Mouse (Mus musculus): ENCODE measurements at regions not wholly inside any gene's neighbourhood (a gene's known extent, or its start where the extent isn't known, plus 50 kb on each side); places are given as distances from the start of the nearest gene placed in this dataset.

- no peaks in the 10 kb centered on the region for H3K9me3 ChIP-seq (ENCODE audit: control insufficient read depth, low read length)
- no peaks in the 10 kb centered on the region for H3K36me3 ChIP-seq (ENCODE audit: control insufficient read depth, insufficient read depth, low read length)
- no peak for DNase-seq (ENCODE audit: low spot score)
- no peak overlapping the region for H3K9ac ChIP-seq (ENCODE audit: low read depth, low read length)
- no peak overlapping the region for H3K4me3 ChIP-seq (ENCODE audit: low read depth, low read length)
- no peak for ATAC-seq (replicated peaks; ENCODE audit: low FRiP score)
- peaks cover 15% of the 10 kb centered on the region for H3K27me3 ChIP-seq (replicated peaks; ENCODE audit: control insufficient read depth, insufficient read depth, low read length)
- peak overlapping the region; percentile 36 for H3K4me2 ChIP-seq
- peaks cover 14% of the 10 kb centered on the region for H3K4me1 ChIP-seq (replicated peaks; ENCODE audit: control insufficient read depth, insufficient read depth, low read length)
- H3K27ac ChIP-seq (ENCODE audit: low read depth, low read length), result peak overlapping the region; percentile 36; the same call in 1 of the 2 replicates
- WGBS, result 26% methylated on average over 17 of the region's 17 CpGs
Observed at GRCm38 (mm10) chr5:136619315-136620231, 52.3 kb upstream of the Cux1 start.

- Histone ChIP-seq H3K9ac (ENCODE audit: low read depth, low read length) (no peak overlapping the region), H3K4me1 (replicated peaks; ENCODE audit: control insufficient read depth, insufficient read depth, low read length) (peaks cover 14% of the 10 kb centered on the region), H3K36me3 (ENCODE audit: control insufficient read depth, insufficient read depth, low read length) (no peaks in the 10 kb centered on the region), H3K27me3 (replicated peaks; ENCODE audit: control insufficient read depth, insufficient read depth, low read length) (peaks cover 15% of the 10 kb centered on the region), H3K4me3 (ENCODE audit: low read depth, low read length) (no peak overlapping the region), H3K4me2 (peak overlapping the region; percentile 36), H3K27ac (ENCODE audit: low read depth, low read length) (0 out of 2 replicates have a peak overlapping the region, but pooled peaks have one; percentile 33), H3K9me3 (ENCODE audit: control insufficient read depth, low read length) (no peaks in the 10 kb centered on the region)
- ATAC-seq (replicated peaks; ENCODE audit: low FRiP score) (no peak), DNase-seq (ENCODE audit: low spot score) (no peak)
- WGBS, result 17% methylated on average over 12 of the region's 12 CpGs
Observed at GRCm38 (mm10) chr5:136620234-136620633, 52.9 kb upstream of the Cux1 start.

DNA sequence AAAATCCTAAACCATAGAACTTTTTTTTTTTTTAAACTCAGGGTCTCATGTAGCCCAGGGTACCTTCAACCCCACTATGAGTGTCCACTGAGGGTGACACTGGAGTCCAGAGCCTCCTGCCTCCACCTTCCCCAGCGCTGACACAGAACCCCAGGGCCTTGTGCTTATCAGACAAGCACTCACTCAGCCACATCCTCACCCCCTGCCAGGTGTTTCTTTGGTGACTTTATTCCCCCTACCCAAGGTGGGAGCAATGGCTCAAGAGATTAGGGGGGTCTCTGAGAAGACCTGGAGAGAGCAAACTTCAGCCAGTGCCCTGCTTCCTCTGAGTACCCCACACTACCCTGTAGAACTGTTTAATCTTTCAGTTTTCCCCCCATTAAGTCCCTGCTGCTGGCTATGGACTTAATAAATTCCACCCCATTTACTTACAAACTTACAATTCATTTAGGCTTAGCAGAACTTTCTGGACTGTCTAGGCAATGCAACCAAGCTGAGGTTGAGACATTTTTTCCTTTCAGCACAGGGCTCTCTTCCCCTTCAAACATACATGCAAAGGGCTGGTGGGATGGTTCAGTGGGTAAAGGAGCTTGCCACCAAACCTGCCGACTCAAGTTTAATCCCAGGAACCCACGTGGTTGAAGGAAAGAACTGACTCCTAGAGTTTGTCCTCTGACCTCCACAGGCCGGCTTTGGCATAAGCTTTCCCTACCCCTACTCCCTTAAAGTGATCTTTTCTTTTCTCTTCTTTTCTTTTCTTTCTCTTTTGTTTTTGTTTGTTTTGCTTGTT lies 54.2 kb upstream of the Cux1 start:
- Histone ChIP-seq H3K9ac (ENCODE audit: low read depth, low read length) (no peak overlapping the region), H3K4me1 (replicated peaks; ENCODE audit: control insufficient read depth, insufficient read depth, low read length) (peaks cover 14% of the 10 kb centered on the region), H3K27me3 (replicated peaks; ENCODE audit: control insufficient read depth, insufficient read depth, low read length) (peaks cover 15% of the 10 kb centered on the region), H3K36me3 (ENCODE audit: control insufficient read depth, insufficient read depth, low read length) (no peaks in the 10 kb centered on the region), H3K4me2 (no peak overlapping the region), H3K9me3 (ENCODE audit: control insufficient read depth, low read length) (no peaks in the 10 kb centered on the region), H3K4me3 (ENCODE audit: low read depth, low read length) (no peak overlapping the region), H3K27ac (ENCODE audit: low read depth, low read length) (no peak overlapping the region)
- ATAC-seq (replicated peaks; ENCODE audit: low FRiP score) (no peak), DNase-seq (ENCODE audit: low spot score) (no peak)
- 20% methylated on average over 4 of the region's 4 CpGs for WGBS

DNA sequence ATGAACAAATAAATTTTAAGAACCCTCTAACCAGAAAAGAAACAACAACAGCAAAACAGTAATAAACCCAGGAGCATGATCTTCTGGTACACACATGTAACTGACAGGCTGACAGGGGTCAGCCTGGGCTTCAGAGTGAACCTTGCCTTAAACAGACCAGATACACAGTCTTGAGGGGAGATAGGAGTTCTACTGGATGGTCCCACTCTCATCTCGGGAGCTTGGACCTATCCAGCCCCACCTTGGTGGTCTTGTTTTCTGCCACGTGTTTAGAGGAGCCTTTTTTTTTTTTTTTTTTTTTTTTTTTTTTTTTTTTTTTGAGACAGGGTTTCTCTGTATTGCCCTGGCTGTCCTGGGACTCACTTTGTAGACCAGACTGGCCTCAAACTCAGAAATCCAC lies 54.9 kb upstream of the Cux1 start:
- no peak for ATAC-seq (replicated peaks; ENCODE audit: low FRiP score)
- H3K27me3 ChIP-seq (replicated peaks; ENCODE audit: control insufficient read depth, insufficient read depth, low read length), result peaks cover 15% of the 10 kb centered on the region

DNA sequence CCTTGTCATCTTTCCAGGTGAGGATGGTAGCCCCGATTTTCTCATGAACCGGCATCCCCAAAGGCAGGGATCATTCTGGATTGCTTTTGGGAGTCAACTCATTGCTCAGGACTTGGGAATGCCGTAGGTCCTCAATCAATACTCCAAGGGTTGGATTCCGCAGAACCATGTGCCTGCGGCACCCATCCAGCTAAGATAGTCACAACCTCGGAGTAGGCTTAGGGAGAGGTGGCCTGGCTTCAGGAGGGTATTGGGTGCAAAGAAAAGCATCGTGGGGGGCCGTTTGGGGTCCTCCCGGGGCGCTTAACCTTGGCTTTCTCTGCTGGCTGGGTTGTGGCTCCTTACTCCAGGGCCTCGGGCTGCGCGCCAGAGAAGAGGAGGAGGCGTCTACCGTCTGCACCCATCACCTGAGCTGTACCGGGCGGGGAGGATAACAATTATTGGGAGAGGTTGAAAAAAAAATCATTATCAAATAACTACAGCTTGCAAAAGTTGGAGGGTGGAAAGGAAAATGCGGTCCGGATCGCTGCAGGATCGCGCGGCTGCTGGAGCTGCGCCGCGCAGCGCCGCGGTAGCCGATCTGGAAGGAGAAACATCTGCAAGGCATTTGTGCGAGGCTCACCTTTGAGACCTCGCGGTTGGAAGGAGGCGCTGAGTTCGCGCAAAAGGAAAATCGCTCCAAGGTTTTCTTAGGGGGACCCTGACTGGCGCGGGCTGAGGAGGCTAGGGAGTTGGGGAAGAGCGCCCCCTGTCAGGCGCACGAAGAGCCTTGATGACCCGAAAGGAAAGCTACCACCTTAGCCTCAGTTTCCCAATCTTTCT lies 55.6 kb upstream of the Cux1 start:
- peak; percentile 88 for ATAC-seq (replicated peaks; ENCODE audit: low FRiP score)
- WGBS, result 4% methylated on average over 43 of the region's 43 CpGs
- peak; percentile 79 for DNase-seq (ENCODE audit: low spot score)
- Histone ChIP-seq H3K27me3 (replicated peaks; ENCODE audit: control insufficient read depth, insufficient read depth, low read length) (peaks cover 15% of the 10 kb centered on the region), H3K9ac (ENCODE audit: low read depth, low read length) (peak overlapping the region; percentile 63), H3K4me2 (peak overlapping the region; percentile 84), H3K4me3 (ENCODE audit: low read depth, low read length) (peak overlapping the region; percentile 50), H3K36me3 (ENCODE audit: control insufficient read depth, insufficient read depth, low read length) (no peaks in the 10 kb centered on the region), H3K27ac (ENCODE audit: low read depth, low read length) (no peak overlapping the region; the same call in 1 of the 2 replicates), H3K4me1 (replicated peaks; ENCODE audit: control insufficient read depth, insufficient read depth, low read length) (peaks cover 14% of the 10 kb centered on the region), H3K9me3 (ENCODE audit: control insufficient read depth, low read length) (no peaks in the 10 kb centered on the region)

More for the DNA sequence above, 54.9 kb upstream of the Cux1 start:
- no peaks in the 10 kb centered on the region for H3K36me3 ChIP-seq (ENCODE audit: control insufficient read depth, insufficient read depth, low read length)
- no peaks in the 10 kb centered on the region for H3K9me3 ChIP-seq (ENCODE audit: control insufficient read depth, low read length)
- no peak for DNase-seq (ENCODE audit: low spot score)
- H3K27ac ChIP-seq (ENCODE audit: low read depth, low read length), result no peak overlapping the region
- no peak overlapping the region for H3K4me2 ChIP-seq
- WGBS, result 11% methylated on average over 2 of the region's 2 CpGs
- no peak overlapping the region for H3K9ac ChIP-seq (ENCODE audit: low read depth, low read length)
- H3K4me1 ChIP-seq (replicated peaks; ENCODE audit: control insufficient read depth, insufficient read depth, low read length), result peaks cover 14% of the 10 kb centered on the region
- no peak overlapping the region for H3K4me3 ChIP-seq (ENCODE audit: low read depth, low read length)

GRCm38 (mm10) chr5:136623791-136624190 lies 56.5 kb upstream of the Cux1 start:
- peaks cover 15% of the 10 kb centered on the region for H3K27me3 ChIP-seq (replicated peaks; ENCODE audit: control insufficient read depth, insufficient read depth, low read length)
- H3K4me3 ChIP-seq (ENCODE audit: low read depth, low read length), result no peak overlapping the region
- no peak overlapping the region for H3K4me2 ChIP-seq
- H3K9ac ChIP-seq (ENCODE audit: low read depth, low read length), result no peak overlapping the region
- 66% methylated on average over 6 of the region's 6 CpGs for WGBS
- H3K4me1 ChIP-seq (replicated peaks; ENCODE audit: control insufficient read depth, insufficient read depth, low read length), result peaks cover 14% of the 10 kb centered on the region
- DNase-seq (ENCODE audit: low spot score) (no peak), ATAC-seq (replicated peaks; ENCODE audit: low FRiP score) (no peak)
- no peaks in the 10 kb centered on the region for H3K36me3 ChIP-seq (ENCODE audit: control insufficient read depth, insufficient read depth, low read length)
- no peak overlapping the region for H3K27ac ChIP-seq (ENCODE audit: low read depth, low read length)
- H3K9me3 ChIP-seq (ENCODE audit: control insufficient read depth, low read length), result no peaks in the 10 kb centered on the region

GRCm38 (mm10) chr5:136625176-136625991 lies 58.1 kb upstream of the Cux1 start:
- DNase-seq (ENCODE audit: low spot score) (no peak), ATAC-seq (replicated peaks; ENCODE audit: low FRiP score) (no peak)
- no peak overlapping the region for H3K27ac ChIP-seq (ENCODE audit: low read depth, low read length)
- WGBS, result 32% methylated on average over 13 of the region's 13 CpGs
- no peaks in the 10 kb centered on the region for H3K9me3 ChIP-seq (ENCODE audit: control insufficient read depth, low read length)
- H3K4me2 ChIP-seq, result no peak overlapping the region
- H3K4me1 ChIP-seq (replicated peaks; ENCODE audit: control insufficient read depth, insufficient read depth, low read length), result peaks cover 11% of the 10 kb centered on the region
- no peaks in the 10 kb centered on the region for H3K36me3 ChIP-seq (ENCODE audit: control insufficient read depth, insufficient read depth, low read length)
- no peak overlapping the region for H3K4me3 ChIP-seq (ENCODE audit: low read depth, low read length)
- H3K27me3 ChIP-seq (replicated peaks; ENCODE audit: control insufficient read depth, insufficient read depth, low read length), result 0 out of 2 replicates have a peak, but pooled peaks cover under 1% of the 10 kb centered on the region
- H3K9ac ChIP-seq (ENCODE audit: low read depth, low read length), result no peak overlapping the region

Data from liver, embryonic 11.5 days (tissue).